Mouse (Mus musculus) midbrain, embryonic 13.5 days (tissue): ENCODE data around the gene Tiparp. TPM values are rescaled to one million over a fixed set of nuclear protein-coding genes. Genes with fewer than 3 reads are reported as not detected.

ENCODE experiments used
- ATAC-seq: fragments of 200-750 bp; cut with Nextera tagmentation; 2 replicates; pipeline ENCODE4 v1.8.0; 2017; ENCODE audit warnings: mild to moderate bottlenecking, moderate TSS enrichment, moderate library complexity
- H3K27ac ChIP-seq: fragments of 300-500 bp; sonication (generic); 2 replicates; pipeline ENCODE4 v1.5.1; 2015; ENCODE audit warnings: inconsistent platforms, mild to moderate bottlenecking, moderate library complexity
- H3K27me3 ChIP-seq: fragments of 300-500 bp; sonication (generic); 2 replicates; pipeline ENCODE4 v1.6.1; 2015; ENCODE audit warnings: mild to moderate bottlenecking, inconsistent platforms
- H3K36me3 ChIP-seq: fragments of 300-500 bp; sonication (generic); 2 replicates; pipeline ENCODE4 v1.6.1; 2015; ENCODE audit warnings: mild to moderate bottlenecking, inconsistent platforms
- H3K4me1 ChIP-seq: fragments of 300-500 bp; sonication (generic); replicated peaks from 2 replicates; pipeline ENCODE4 v1.6.1; 2015; ENCODE audit warnings: inconsistent platforms
- H3K4me2 ChIP-seq: fragments of 300-500 bp; sonication (generic); replicated peaks from 2 replicates; pipeline ENCODE4 v1.6.1; 2015; ENCODE audit warnings: moderate library complexity, mild to moderate bottlenecking, inconsistent platforms
- H3K4me3 ChIP-seq: fragments of 300-500 bp; sonication (generic); replicated peaks from 2 replicates; pipeline ENCODE4 v1.5.1; 2015; ENCODE audit warnings: mild to moderate bottlenecking, inconsistent platforms
- H3K9ac ChIP-seq: fragments of 300-500 bp; sonication (generic); replicated peaks from 2 replicates; pipeline ENCODE4 v1.6.1; 2015; ENCODE audit warnings: mild to moderate bottlenecking, inconsistent platforms
- H3K9me3 ChIP-seq: fragments of 300-500 bp; sonication (generic); 2 replicates; pipeline ENCODE4 v1.6.1; 2016; ENCODE audit warnings: mild to moderate bottlenecking, inconsistent platforms
- WGBS: fragments of 180-500 bp; shearing (Covaris S2); methylation state at CpG from one replicate; pipeline ENCODE4 v1.1.7; 2015; 5-methylcytosine and 5-hydroxymethylcytosine counted together
- polyA plus RNA-seq: library from polyadenylated mRNA; unstranded; fragments of >200 nt; fragmentation: Nextera tagmentation; extraction: Ambion mirVana; gene quantifications from 2 replicates; pipeline ENCODE4 v1.2.1, GENCODE M21; 2015

Gene Tiparp
- 30.7 and 30.9 TPM in 2 replicates for polyA plus RNA-seq

- H3K27me3 ChIP-seq = no peaks in the 10 kb centered on the region
- no peaks in the 10 kb centered on the region for H3K9me3 ChIP-seq
- H3K9ac ChIP-seq = peak within 1 kb of the TSS; percentile 93
- peak within 1 kb of the TSS; percentile 81 for H3K4me2 ChIP-seq
- WGBS = under 1% methylated on average over 77 of the region's 109 CpGs
- peaks cover 6% of the 10 kb centered on the region for H3K4me1 ChIP-seq
- peak; percentile 92 for ATAC-seq
- peak within 1 kb of the TSS; percentile 94 for H3K4me3 ChIP-seq
- H3K36me3 ChIP-seq = peaks cover 9% of the 10 kb centered on the region
- peak within 1 kb of the TSS; percentile 99 for H3K27ac ChIP-seq
Observed at GRCm38 (mm10) chr3:65527691-65528601, at the start of gene Tiparp. TSS of gene Tiparp (plus strand) at chr3:65528410.

GRCm38 (mm10) chr3:65480676-65481075 lies 47.5 kb upstream of the Tiparp start:
- no peaks in the 10 kb centered on the region for H3K9me3 ChIP-seq
- no peak for ATAC-seq
- no peak overlapping the region for H3K27ac ChIP-seq
- WGBS = 91% methylated on average over 6 of the region's 6 CpGs
- no peak overlapping the region for H3K9ac ChIP-seq
- H3K4me2 ChIP-seq = no peak overlapping the region
- no peaks in the 10 kb centered on the region for H3K27me3 ChIP-seq
- H3K4me3 ChIP-seq = no peak overlapping the region
- no peaks in the 10 kb centered on the region for H3K4me1 ChIP-seq
- H3K36me3 ChIP-seq = no peaks in the 10 kb centered on the region

GRCm38 (mm10) chr3:65482266-65482665 lies 45.9 kb upstream of the Tiparp start:
- no peaks in the 10 kb centered on the region for H3K27me3 ChIP-seq
- ATAC-seq = no peak
- H3K36me3 ChIP-seq = no peaks in the 10 kb centered on the region
- H3K4me3 ChIP-seq = no peak overlapping the region
- H3K9ac ChIP-seq = no peak overlapping the region
- H3K4me2 ChIP-seq = no peak overlapping the region
- no peak overlapping the region for H3K27ac ChIP-seq
- no peaks in the 10 kb centered on the region for H3K9me3 ChIP-seq
- 50% methylated on average over 1 of the region's 1 CpGs for WGBS
- no peaks in the 10 kb centered on the region for H3K4me1 ChIP-seq

- Histone ChIP-seq H3K4me3 (no peak overlapping the region), H3K4me1 (no peaks in the 10 kb centered on the region), H3K9me3 (no peaks in the 10 kb centered on the region), H3K27me3 (no peaks in the 10 kb centered on the region), H3K4me2 (no peak overlapping the region), H3K36me3 (no peaks in the 10 kb centered on the region), H3K27ac (no peak overlapping the region), H3K9ac (no peak overlapping the region)
- ATAC-seq = no peak
- 80% methylated on average over 6 of the region's 6 CpGs for WGBS
Observed at GRCm38 (mm10) chr3:65482698-65483407, 45.4 kb upstream of the Tiparp start.

- Histone ChIP-seq H3K36me3 (no peaks in the 10 kb centered on the region), H3K4me3 (no peak overlapping the region), H3K9me3 (no peaks in the 10 kb centered on the region; the same call in 1 of the 2 replicates), H3K4me1 (no peaks in the 10 kb centered on the region), H3K27me3 (no peaks in the 10 kb centered on the region), H3K9ac (no peak overlapping the region), H3K27ac (no peak overlapping the region), H3K4me2 (no peak overlapping the region)
- no peak for ATAC-seq
- 78% methylated on average over 7 of the region's 7 CpGs for WGBS
Observed at GRCm38 (mm10) chr3:65484161-65484733, 44.0 kb upstream of the Tiparp start.

- Histone ChIP-seq H3K27me3 (no peaks in the 10 kb centered on the region), H3K9me3 (no peaks in the 10 kb centered on the region; the same call in 1 of the 2 replicates), H3K4me3 (no peak overlapping the region), H3K9ac (no peak overlapping the region), H3K36me3 (no peaks in the 10 kb centered on the region), H3K4me1 (no peaks in the 10 kb centered on the region), H3K27ac (no peak overlapping the region), H3K4me2 (no peak overlapping the region)
- no peak for ATAC-seq
- 87% methylated on average over 2 of the region's 2 CpGs for WGBS
Observed at GRCm38 (mm10) chr3:65487419-65488088, 40.7 kb upstream of the Tiparp start.

- Histone ChIP-seq H3K36me3 (no peaks in the 10 kb centered on the region), H3K27ac (no peak overlapping the region), H3K27me3 (no peaks in the 10 kb centered on the region), H3K4me1 (no peaks in the 10 kb centered on the region), H3K9ac (no peak overlapping the region), H3K9me3 (no peaks in the 10 kb centered on the region; the same call in 1 of the 2 replicates), H3K4me3 (no peak overlapping the region), H3K4me2 (no peak overlapping the region)
- 86% methylated on average over 1 of the region's 1 CpGs for WGBS
- ATAC-seq = no peak
Observed at GRCm38 (mm10) chr3:65488556-65489244, 39.5 kb upstream of the Tiparp start.

- H3K4me3 ChIP-seq = no peak overlapping the region
- ATAC-seq = no peak
- 91% methylated on average over 6 of the region's 6 CpGs for WGBS
Observed at GRCm38 (mm10) chr3:65489601-65490000, 38.6 kb upstream of the Tiparp start.

GRCm38 (mm10) chr3:65494291-65494763 lies 33.9 kb upstream of the Tiparp start:
- no peak for ATAC-seq
- H3K27me3 ChIP-seq = no peaks in the 10 kb centered on the region
- no peak overlapping the region for H3K4me2 ChIP-seq
- WGBS = 46% methylated on average over 9 of the region's 9 CpGs
- H3K4me3 ChIP-seq = no peak overlapping the region
- H3K9me3 ChIP-seq = no peaks in the 10 kb centered on the region; the same call in 1 of the 2 replicates
- no peak overlapping the region for H3K27ac ChIP-seq
- H3K4me1 ChIP-seq = 0 out of 2 replicates have a peak, but pooled peaks cover 6% of the 10 kb centered on the region
- no peaks in the 10 kb centered on the region for H3K36me3 ChIP-seq
- H3K9ac ChIP-seq = no peak overlapping the region

More at GRCm38 (mm10) chr3:65489601-65490000, 38.6 kb upstream of the Tiparp start:
- Histone ChIP-seq H3K9me3 (no peaks in the 10 kb centered on the region; the same call in 1 of the 2 replicates), H3K9ac (no peak overlapping the region), H3K4me1 (0 out of 2 replicates have a peak, but pooled peaks cover 6% of the 10 kb centered on the region), H3K4me2 (no peak overlapping the region), H3K36me3 (no peaks in the 10 kb centered on the region), H3K27ac (no peak overlapping the region), H3K27me3 (no peaks in the 10 kb centered on the region)

GRCm38 (mm10) chr3:65507766-65508165 lies 20.4 kb upstream of the Tiparp start:
- Histone ChIP-seq H3K9me3 (no peaks in the 10 kb centered on the region), H3K27me3 (no peaks in the 10 kb centered on the region), H3K36me3 (no peaks in the 10 kb centered on the region), H3K4me2 (no peak overlapping the region), H3K9ac (no peak overlapping the region), H3K4me3 (no peak overlapping the region), H3K27ac (no peak overlapping the region), H3K4me1 (no peaks in the 10 kb centered on the region)
- no peak for ATAC-seq
- WGBS = 85% methylated on average over 2 of the region's 2 CpGs

- ATAC-seq = no peak
- Histone ChIP-seq H3K36me3 (no peaks in the 10 kb centered on the region), H3K9me3 (no peaks in the 10 kb centered on the region), H3K9ac (no peak overlapping the region), H3K4me1 (no peaks in the 10 kb centered on the region), H3K27ac (no peak overlapping the region), H3K4me3 (no peak overlapping the region), H3K4me2 (no peak overlapping the region), H3K27me3 (no peaks in the 10 kb centered on the region)
- 79% methylated on average over 2 of the region's 2 CpGs for WGBS
Observed at GRCm38 (mm10) chr3:65510588-65510987, 17.6 kb upstream of the Tiparp start.
